Mouse (Mus musculus) liver, embryonic 15.5 days (tissue): ENCODE data around the gene Cnga2. TPM values are rescaled to one million over a fixed set of nuclear protein-coding genes. Genes with fewer than 3 reads are reported as not detected.
"Not testable (repeated sequence)": the region's sequence is repeated elsewhere in the genome, so short reads cannot be mapped to it uniquely, and the experiment has no call there.

Experiments
- ATAC-seq: fragments of 200-750 bp; cut with Nextera tagmentation; 2 replicates; pipeline ENCODE4 v1.8.0; 2017; ENCODE audit warnings: moderate number of reproducible peaks, mild to moderate bottlenecking, moderate library complexity; ENCODE audit not compliant: insufficient read depth
- H3K27ac ChIP-seq: fragments of 300-500 bp; sonication (generic); replicated peaks from 2 replicates; pipeline ENCODE4 v1.5.1; 2015; ENCODE audit warnings: mild to moderate bottlenecking, inconsistent platforms
- H3K27me3 ChIP-seq: fragments of 300-500 bp; sonication (generic); 2 replicates; pipeline ENCODE4 v1.6.1; 2015; ENCODE audit warnings: mild to moderate bottlenecking, inconsistent platforms
- H3K36me3 ChIP-seq: fragments of 300-500 bp; sonication (generic); replicated peaks from 2 replicates; pipeline ENCODE4 v1.6.1; 2015; ENCODE audit warnings: moderate library complexity, mild to moderate bottlenecking, inconsistent platforms
- H3K4me1 ChIP-seq: fragments of 300-500 bp; sonication (generic); replicated peaks from 2 replicates; pipeline ENCODE4 v1.6.1; 2015; ENCODE audit warnings: inconsistent platforms
- H3K4me2 ChIP-seq: fragments of 300-500 bp; sonication (generic); 2 replicates; pipeline ENCODE4 v1.6.1; 2015; ENCODE audit warnings: moderate library complexity, mild to moderate bottlenecking, inconsistent platforms
- H3K4me3 ChIP-seq: fragments of 300-500 bp; sonication (generic); replicated peaks from 2 replicates; pipeline ENCODE4 v1.5.1; 2015; ENCODE audit warnings: mild to moderate bottlenecking, inconsistent platforms
- H3K9ac ChIP-seq: fragments of 300-500 bp; sonication (generic); 2 replicates; pipeline ENCODE4 v1.6.1; 2015; ENCODE audit warnings: moderate library complexity, mild to moderate bottlenecking, inconsistent platforms
- H3K9me3 ChIP-seq: fragments of 300-500 bp; sonication (generic); replicated peaks from 2 replicates; pipeline ENCODE4 v1.6.1; 2016; ENCODE audit warnings: inconsistent platforms
- WGBS: fragments of 180-500 bp; shearing (Covaris S2); methylation state at CpG from one replicate; pipeline ENCODE4 v1.1.7; 2015; ENCODE audit warnings: mixed read lengths; ENCODE audit not compliant: insufficient replicate concordance; 5-methylcytosine and 5-hydroxymethylcytosine counted together
- polyA plus RNA-seq: library from polyadenylated mRNA; unstranded; fragments of >200 nt; fragmentation: Nextera tagmentation; extraction: Ambion mirVana; gene quantifications from 2 replicates; pipeline ENCODE4 v1.2.1, GENCODE M21; 2015

The Cnga2 gene
- polyA plus RNA-seq, result not detected in 2 replicates

DNA sequence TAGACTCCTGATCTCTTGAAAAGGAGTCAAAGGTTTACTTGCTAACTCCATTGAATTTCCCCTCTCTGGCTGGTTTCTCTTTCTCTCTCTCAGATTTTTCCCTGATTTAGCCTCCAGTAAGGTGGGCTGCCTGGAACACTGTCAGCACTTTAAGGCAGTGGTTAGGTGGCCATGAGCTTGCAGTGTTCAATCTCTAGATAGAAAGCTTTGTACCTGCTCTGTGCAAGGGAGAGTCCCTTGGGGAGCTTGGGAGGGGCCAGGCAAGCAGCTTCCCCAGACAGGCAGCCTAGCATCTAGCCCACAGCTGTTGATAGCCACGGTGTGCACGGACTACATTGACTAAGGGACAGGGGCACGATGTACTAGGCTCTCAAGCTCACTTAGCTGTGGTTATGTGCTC lies at the start of gene Cnga2:
Gene Cnga2, plus strand, starts transcription at position 301 of the 400 bp plus-strand sequence.
- no peak within 1 kb of the TSS for H3K27ac ChIP-seq
- no peaks in the 10 kb centered on the region for H3K4me1 ChIP-seq
- 55% methylated on average over 3 of the region's 3 CpGs for WGBS
- no peak within 1 kb of the TSS for H3K9ac ChIP-seq
- H3K4me3 ChIP-seq, result no peak within 1 kb of the TSS
- no peaks in the 10 kb centered on the region for H3K9me3 ChIP-seq
- no peak for ATAC-seq
- H3K36me3 ChIP-seq, result no peaks in the 10 kb centered on the region
- no peak within 1 kb of the TSS for H3K4me2 ChIP-seq
- H3K27me3 ChIP-seq, result peaks cover 3% of the 10 kb centered on the region; the same call in 1 of the 2 replicates

DNA sequence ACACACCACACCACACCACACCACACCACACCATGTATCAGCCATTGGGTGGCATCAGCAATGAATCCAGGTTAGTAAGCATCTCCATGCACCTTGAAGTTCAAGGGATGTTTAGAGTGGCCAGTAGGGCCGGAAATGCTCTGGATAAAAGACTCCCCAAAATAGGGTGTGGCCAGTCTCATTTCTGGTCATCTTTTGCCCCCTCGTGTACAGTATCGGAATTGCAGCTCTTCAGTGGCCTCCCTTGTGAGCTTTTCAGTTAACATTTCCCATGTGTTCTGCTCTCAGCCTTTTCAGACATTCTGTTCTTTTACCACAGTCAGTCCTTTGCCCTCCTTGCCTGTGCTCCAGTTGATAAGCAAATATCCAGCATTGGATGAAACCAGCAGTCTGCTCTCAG lies 45.0 kb upstream of the Cnga2 start:
- Histone ChIP-seq H3K4me3 (no peak overlapping the region), H3K4me1 (no peaks in the 10 kb centered on the region), H3K4me2 (no peak overlapping the region), H3K9ac (no peak overlapping the region), H3K9me3 (no peaks in the 10 kb centered on the region), H3K27me3 (no peaks in the 10 kb centered on the region), H3K27ac (no peak overlapping the region), H3K36me3 (no peaks in the 10 kb centered on the region)
- 15% methylated on average over 3 of the region's 3 CpGs for WGBS
- ATAC-seq, result no peak

DNA sequence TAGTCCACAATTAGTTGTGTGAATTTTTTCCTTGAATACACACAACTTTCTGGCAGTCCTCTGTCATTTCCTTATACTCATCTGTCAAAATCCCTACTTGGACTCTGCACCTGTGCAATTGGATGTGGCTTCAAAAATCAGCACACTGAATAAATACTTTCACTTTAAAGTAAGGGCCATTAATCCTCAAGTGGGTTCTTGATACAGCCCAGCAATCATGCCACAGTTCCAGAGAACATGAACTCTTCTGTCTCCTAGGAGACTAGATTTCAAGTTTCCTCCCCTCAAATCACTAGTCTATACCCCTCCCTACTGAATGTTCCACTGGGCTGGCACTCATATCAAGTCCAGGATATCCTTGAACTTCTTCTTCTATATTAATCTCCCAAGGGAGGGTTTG lies 33.3 kb upstream of the Cnga2 start:
- Histone ChIP-seq H3K27ac (no peak overlapping the region), H3K9ac (no peak overlapping the region), H3K27me3 (peaks cover 20% of the 10 kb centered on the region), H3K4me3 (no peak overlapping the region), H3K9me3 (no peaks in the 10 kb centered on the region), H3K4me2 (no peak overlapping the region), H3K36me3 (no peaks in the 10 kb centered on the region), H3K4me1 (no peaks in the 10 kb centered on the region)
- ATAC-seq, result no peak

DNA sequence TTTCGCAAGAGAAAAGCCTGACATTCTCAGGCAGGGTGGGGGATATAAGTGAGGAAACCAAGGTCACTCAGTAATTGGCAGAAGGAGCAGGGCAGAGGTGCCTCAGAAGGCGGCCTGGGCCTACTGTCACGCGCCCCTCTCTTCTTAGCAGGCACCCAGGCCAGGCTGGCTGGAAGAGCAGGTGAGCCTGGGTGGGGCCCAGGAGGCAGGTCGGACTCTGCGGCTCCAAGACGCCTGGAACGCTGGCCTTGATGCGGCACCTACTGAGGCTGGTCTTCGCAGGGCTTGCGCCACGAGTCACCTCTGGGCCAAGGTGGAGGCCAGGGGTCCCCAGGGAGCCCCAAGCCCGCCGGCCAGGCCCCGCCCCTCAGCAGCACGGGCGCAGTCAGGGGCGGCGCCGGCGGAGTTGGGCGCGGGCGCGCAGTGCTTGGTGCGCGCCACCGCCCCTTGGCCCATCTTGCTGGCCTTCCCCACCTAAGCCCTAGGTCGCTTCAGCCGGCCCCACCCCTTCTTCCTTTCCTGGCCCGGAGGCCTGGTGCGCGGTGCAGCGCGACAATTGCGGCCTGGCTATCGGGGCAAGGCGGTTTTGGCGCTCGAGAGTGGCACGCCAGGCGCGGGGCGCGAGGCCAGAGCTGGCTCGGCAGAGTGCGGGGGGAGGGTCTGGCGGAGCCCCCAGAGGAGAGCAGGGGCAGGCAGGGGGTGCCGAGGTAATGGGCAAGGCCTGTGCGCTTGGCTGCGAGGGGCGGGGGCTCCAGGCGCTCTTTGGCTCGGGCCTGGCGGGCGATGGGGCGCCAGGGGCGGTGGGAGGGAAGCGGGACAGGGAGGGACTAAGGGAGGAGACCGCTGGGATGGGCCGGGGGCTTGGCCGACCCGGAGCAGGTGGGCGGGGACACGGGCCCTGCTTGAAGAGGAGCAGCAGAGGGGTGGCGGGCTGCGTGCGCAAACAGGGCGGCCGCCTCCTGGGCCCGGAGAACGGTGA lies 29.3 kb upstream of the Cnga2 start, which contains the start of gene Prrg3:
Gene Prrg3, plus strand, starts transcription at position 552 of the 979 bp plus-strand sequence.
- H3K36me3 ChIP-seq, result no peaks in the 10 kb centered on the region
- peak within 1 kb of the TSS; percentile 32 for H3K4me2 ChIP-seq
- H3K27me3 ChIP-seq, result peaks cover 24% of the 10 kb centered on the region
- ATAC-seq, result no peak
- H3K4me3 ChIP-seq, result peak within 1 kb of the TSS; percentile 17
- H3K27ac ChIP-seq, result no peak within 1 kb of the TSS
- WGBS, result 24% methylated on average over 63 of the region's 72 CpGs
- H3K9ac ChIP-seq, result no peak within 1 kb of the TSS
- no peaks in the 10 kb centered on the region for H3K9me3 ChIP-seq
- H3K4me1 ChIP-seq, result no peaks in the 10 kb centered on the region

DNA sequence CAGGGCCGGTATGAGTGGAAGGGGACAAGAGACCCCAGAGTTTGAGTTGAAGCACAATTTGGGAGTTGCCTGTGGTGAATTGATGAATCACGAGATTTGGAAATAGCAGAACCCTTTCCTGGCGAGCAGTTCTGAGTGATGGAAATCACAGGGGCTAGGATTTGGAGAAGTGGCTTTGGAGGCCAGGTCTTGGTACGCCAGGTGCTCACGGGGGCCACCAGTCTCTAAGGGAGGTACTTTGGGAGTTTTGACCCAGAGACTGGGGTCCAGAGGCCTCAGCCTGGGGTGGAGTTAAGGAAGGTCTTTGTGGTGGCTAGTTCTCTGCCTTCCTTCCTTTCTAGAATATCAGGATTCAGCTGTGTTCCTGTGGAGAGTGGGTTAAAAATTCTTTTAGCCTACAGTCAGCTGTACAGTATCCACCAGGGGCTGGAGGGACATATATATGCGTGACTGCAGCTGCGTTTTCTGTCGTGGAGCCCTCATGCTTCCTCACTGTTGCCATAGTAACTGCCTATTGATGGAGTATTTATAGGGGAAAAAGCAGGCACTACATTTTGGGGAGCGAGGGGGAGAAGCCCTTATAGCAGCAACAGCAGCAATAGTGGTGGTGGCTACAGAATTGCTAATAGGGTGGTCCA lies 28.3 kb upstream of the Cnga2 start:
- no peak for ATAC-seq
- H3K27ac ChIP-seq, result no peak overlapping the region
- 31% methylated on average over 9 of the region's 9 CpGs for WGBS
- no peak overlapping the region for H3K4me3 ChIP-seq
- H3K4me2 ChIP-seq, result no peak overlapping the region; the same call in 1 of the 2 replicates
- H3K36me3 ChIP-seq, result no peaks in the 10 kb centered on the region
- H3K9me3 ChIP-seq, result no peaks in the 10 kb centered on the region
- H3K4me1 ChIP-seq, result no peaks in the 10 kb centered on the region
- no peak overlapping the region for H3K9ac ChIP-seq
- peaks cover 24% of the 10 kb centered on the region for H3K27me3 ChIP-seq

DNA sequence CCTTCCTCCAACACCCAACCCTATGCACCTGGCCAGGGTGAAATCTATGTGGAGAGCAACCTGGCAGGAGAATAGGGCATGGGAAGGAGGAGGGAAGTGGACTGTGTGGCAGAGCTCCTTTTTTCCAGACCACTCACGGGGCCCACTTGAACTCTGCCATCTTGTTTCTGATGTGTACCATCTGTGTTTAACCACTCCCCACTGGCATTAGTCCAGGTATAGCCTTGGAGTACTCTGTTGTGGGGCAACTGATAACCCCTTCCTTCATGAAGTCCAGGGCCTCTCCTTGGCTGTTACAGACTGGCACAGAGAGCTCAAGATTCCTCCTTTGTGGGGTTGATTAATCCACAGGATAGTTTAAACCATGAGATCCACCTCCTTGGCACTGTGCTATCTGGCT lies 23.4 kb upstream of the Cnga2 start:
- H3K36me3 ChIP-seq, result no peaks in the 10 kb centered on the region
- ATAC-seq, result no peak
- 44% methylated on average over 1 of the region's 1 CpGs for WGBS

DNA sequence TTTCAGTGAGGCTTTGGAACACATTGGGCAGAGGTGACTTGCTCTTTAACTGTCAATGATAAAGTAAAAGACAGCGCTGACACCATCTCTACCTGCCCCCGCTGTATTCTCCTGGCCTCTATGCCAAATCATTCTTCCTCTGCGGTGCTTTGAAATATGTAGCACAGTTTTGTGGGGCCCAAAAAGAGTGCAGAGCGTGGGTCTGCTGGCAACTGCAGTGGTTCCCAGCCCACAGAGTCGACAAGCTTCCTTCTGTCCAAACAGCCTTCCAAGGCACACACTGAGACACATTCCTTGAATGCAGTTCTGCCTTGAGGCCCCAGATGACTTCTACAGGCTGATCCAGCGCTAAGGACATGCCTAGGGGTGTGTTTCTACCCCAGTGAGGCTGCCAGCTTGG lies 22.8 kb upstream of the Cnga2 start:
- H3K27ac ChIP-seq, result no peak overlapping the region
- H3K36me3 ChIP-seq, result no peaks in the 10 kb centered on the region
- H3K4me1 ChIP-seq, result no peaks in the 10 kb centered on the region
- no peak overlapping the region for H3K4me3 ChIP-seq
- no peaks in the 10 kb centered on the region for H3K27me3 ChIP-seq
- H3K9me3 ChIP-seq, result no peaks in the 10 kb centered on the region
- ATAC-seq, result no peak
- no peak overlapping the region for H3K4me2 ChIP-seq
- no peak overlapping the region for H3K9ac ChIP-seq
- 56% methylated on average over 6 of the region's 6 CpGs for WGBS

More for the DNA sequence above, 23.4 kb upstream of the Cnga2 start:
- H3K4me1 ChIP-seq, result no peaks in the 10 kb centered on the region
- H3K9ac ChIP-seq, result no peak overlapping the region
- no peaks in the 10 kb centered on the region for H3K9me3 ChIP-seq
- peaks cover 6% of the 10 kb centered on the region; the same call in 1 of the 2 replicates for H3K27me3 ChIP-seq
- no peak overlapping the region for H3K4me2 ChIP-seq
- no peak overlapping the region for H3K4me3 ChIP-seq
- H3K27ac ChIP-seq, result no peak overlapping the region

DNA sequence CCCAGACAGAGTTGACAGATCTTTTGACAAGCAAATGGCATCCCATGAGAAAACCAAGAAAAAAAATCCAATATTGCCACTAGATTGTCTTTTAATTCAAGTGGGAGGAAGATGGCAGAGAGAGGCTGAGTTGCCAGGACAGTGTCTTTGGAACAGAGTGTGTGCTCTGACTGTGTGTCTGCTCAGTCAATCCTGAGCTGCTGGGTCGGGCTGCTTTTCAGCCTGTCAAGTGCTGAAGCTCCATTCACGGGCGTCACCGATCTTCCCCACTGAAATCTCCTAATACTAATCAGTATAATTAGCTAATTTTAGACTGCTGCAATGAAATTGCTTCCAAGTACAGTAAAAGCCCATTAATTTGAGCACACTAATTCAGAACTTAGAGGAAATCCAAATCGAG lies 20.3 kb upstream of the Cnga2 start:
- no peak overlapping the region for H3K4me2 ChIP-seq
- H3K27me3 ChIP-seq, result no peaks in the 10 kb centered on the region; the same call in 1 of the 2 replicates
- no peak for ATAC-seq
- WGBS, result 54% methylated on average over 5 of the region's 5 CpGs
- no peak overlapping the region for H3K9ac ChIP-seq
- H3K9me3 ChIP-seq, result no peaks in the 10 kb centered on the region
- no peak overlapping the region for H3K27ac ChIP-seq
- no peaks in the 10 kb centered on the region for H3K4me1 ChIP-seq
- H3K4me3 ChIP-seq, result no peak overlapping the region
- H3K36me3 ChIP-seq, result no peaks in the 10 kb centered on the region

DNA sequence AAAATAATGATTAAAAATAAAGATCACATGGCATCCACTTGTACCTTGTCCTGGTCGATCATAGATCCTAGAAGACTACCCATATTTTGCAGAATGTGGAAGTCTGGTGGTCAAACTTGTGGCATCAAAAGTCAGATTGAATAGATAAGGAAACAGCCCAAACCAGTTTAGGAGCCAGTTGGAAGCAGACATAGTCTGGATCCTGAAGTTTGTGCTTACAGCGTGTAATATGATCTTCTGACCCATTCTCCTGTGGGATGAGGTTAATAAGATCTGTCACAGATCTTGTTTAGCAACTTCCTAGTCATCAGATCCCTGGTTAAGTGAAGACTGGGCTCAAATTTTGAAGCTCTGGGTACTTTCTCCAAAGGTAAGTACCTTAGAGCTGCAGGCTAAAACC lies 19.0 kb upstream of the Cnga2 start, which contains the start of gene Fate1:
Gene Fate1, plus strand, starts transcription at position 301 of the 400 bp plus-strand sequence.
- no peak within 1 kb of the TSS for H3K9ac ChIP-seq
- no peak within 1 kb of the TSS for H3K4me2 ChIP-seq
- WGBS, result 45% methylated on average over 2 of the region's 2 CpGs
- no peak within 1 kb of the TSS for H3K4me3 ChIP-seq
- no peaks in the 10 kb centered on the region for H3K9me3 ChIP-seq
- no peaks in the 10 kb centered on the region for H3K36me3 ChIP-seq
- no peaks in the 10 kb centered on the region; the same call in 1 of the 2 replicates for H3K27me3 ChIP-seq
- no peaks in the 10 kb centered on the region for H3K4me1 ChIP-seq
- H3K27ac ChIP-seq, result no peak within 1 kb of the TSS
- ATAC-seq, result no peak

DNA sequence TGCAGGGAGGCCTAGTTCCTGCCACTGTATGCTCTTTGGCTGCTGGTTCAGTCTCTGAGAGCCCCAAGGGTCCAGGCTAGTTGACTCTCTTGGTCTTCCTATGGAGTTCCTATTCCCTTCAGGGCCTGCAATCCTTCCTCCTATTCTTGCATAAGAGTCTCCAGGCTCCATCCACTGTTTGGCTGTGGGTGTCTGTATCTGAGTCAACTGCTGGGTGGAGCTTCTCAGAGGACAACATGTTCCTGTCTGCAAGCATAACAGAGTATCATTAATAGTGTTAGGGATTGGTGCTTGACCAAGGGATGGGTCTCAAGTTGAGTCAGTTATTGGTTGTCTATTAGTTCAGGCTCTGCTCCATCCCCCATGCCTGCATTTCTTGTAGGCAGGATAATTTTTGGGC lies 14.0 kb upstream of the Cnga2 start:
- H3K9me3 ChIP-seq, H3K4me3 ChIP-seq, H3K36me3 ChIP-seq, H3K4me2 ChIP-seq, H3K27me3 ChIP-seq, H3K27ac ChIP-seq, H3K4me1 ChIP-seq, H3K9ac ChIP-seq, ATAC-seq: not testable (repeated sequence)

DNA sequence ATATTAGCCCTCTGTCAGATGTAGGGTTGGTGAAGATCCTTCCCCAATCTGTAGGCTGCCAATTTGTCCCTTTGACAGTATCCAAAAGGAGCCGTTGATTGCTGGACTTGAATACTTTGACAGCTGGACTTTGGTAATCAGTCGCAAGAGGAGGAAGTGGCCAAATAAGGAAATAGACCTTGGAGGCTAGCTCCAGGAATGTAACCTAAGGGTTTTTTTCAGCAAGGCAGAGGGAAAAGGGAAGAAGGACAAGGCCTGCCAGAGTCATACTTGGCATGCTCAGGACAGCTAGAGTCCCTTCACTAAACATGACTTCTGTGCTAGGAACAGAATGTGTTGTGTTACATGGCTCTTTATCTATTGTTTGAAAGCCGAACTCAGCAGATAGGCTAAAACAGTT lies 11.2 kb upstream of the Cnga2 start:
- WGBS, result 48% methylated on average over 3 of the region's 3 CpGs
- no peak overlapping the region for H3K4me3 ChIP-seq
- no peak overlapping the region for H3K27ac ChIP-seq
- no peak overlapping the region for H3K9ac ChIP-seq
- no peak for ATAC-seq
- H3K4me2 ChIP-seq, result no peak overlapping the region
- H3K9me3 ChIP-seq, result no peaks in the 10 kb centered on the region
- H3K27me3 ChIP-seq, result no peaks in the 10 kb centered on the region
- H3K36me3 ChIP-seq, result no peaks in the 10 kb centered on the region
- H3K4me1 ChIP-seq, result no peaks in the 10 kb centered on the region
